16 mouse cellular contexts compared by ENCODE assay signal in genomic region chr3:108128520-108128919, GRCm38 (mm10). TPM values are rescaled to one million over a fixed set of nuclear protein-coding genes. Genes with fewer than 3 reads are reported as not detected.
"Had no signal": no experiment of that assay in that cellular context is flagged by ENCODE, and none has a peak within 500 bp of the region (broad histone marks: within the 10 kb centered on the region; RNA-seq: fewer than 3 reads in every experiment).

No protein-coding gene starts in this region.

- H3K9ac ChIP-seq: intestine, embryonic 15.5 days; neural tube, embryonic 13.5 days had no signal

- H3K4me3 ChIP-seq: intestine, embryonic 15.5 days; left cerebral cortex, adult 2 months; megakaryocyte, embryonic 14.5 days; neural tube, embryonic 13.5 days had no signal

- H3K36me3 ChIP-seq: intestine, embryonic 15.5 days; neural tube, embryonic 13.5 days had no signal

- ATAC-seq: intestine, embryonic 15.5 days; midbrain, embryonic 16.5 days had no signal

- H3K27me3 ChIP-seq: intestine, embryonic 15.5 days; megakaryocyte, embryonic 14.5 days; neural tube, embryonic 13.5 days had no signal

- H3K4me2 ChIP-seq: intestine, embryonic 15.5 days; midbrain, embryonic 11.5 days; neural tube, embryonic 13.5 days had no signal

- DNase-seq: kidney, adult 18-20 months; kidney, postnatal 14 days; lung, adult 2 months; lung, postnatal 10 days; right cerebral cortex, postnatal 25 days; thymus, adult 18-20 months; thymus, postnatal 14 days had no signal

- H3K9me3 ChIP-seq: intestine, embryonic 15.5 days; megakaryocyte, embryonic 14.5 days; neural tube, embryonic 13.5 days had no signal

- H3K27ac ChIP-seq: intestine, embryonic 15.5 days; left cerebral cortex, adult 2 months; macrophage; neural tube, embryonic 13.5 days had no signal

RNA-seq across cellular contexts. Expression of gene Gpr61, which starts 26.2 kb away (rescaled TPM):
- polyA plus RNA-seq: lung, adult 2 months; macrophage had no signal

RNA-seq across cellular contexts. Expression of gene Gnat2, which starts 35.9 kb away (rescaled TPM):
- total RNA-seq: layer of hippocampus, postnatal 25 days; left cerebral cortex, adult 2 months; left cerebral cortex, postnatal 14 days had no signal
- polyA plus RNA-seq: lung, adult 2 months; macrophage had no signal
